Mouse (Mus musculus): ENCODE measurements around the gene Slc6a16.
"Not testable (repeated sequence)": the region's sequence is repeated elsewhere in the genome, so short reads cannot be mapped to it uniquely, and the experiment has no call there.

Gene Slc6a16

GRCm38 (mm10) chr7:45255822-45256221, 14.9 kb downstream of the Slc6a16 start:
- DNase-seq = not testable (repeated sequence)

DNA sequence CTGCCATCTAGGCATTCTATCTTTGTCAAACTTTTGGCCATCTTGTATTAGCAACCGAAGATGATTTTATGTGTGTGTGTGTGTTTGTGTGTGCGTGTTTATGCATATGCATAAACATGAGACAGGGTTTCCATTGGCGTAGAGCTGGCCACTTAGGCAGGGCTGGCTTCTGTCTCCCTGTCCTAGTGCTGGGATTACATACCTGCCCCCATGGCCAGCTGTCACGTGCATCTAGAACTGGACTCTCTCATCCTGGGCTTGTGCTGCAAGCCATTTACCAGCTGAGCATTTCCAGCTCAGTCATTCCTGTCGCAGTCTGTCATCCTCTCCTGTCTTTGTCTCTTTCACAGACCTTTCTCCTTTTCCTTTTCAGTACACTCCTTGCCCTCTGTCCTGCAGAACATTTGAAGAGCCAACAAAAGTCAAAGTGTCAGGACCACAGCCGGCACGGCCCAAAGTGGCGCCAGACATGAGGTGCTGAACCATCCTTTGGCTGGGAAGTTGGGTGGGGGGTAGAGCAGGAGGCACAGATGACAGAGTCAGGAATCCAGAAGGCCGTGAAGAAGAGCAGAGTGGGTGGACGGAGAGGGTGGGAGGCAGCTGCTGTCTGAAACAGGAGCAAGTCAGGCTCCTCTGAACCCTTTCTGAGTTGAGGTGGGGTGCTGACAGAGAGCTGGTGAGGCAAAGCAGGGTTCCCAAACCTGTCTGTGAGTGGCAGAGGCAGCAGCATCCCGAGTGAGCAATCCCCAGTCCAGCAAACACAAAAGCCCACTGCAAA, 16.4 kb downstream of the Slc6a16 start:
- no peak for DNase-seq

GRCm38 (mm10) chr7:45259281-45259680, 18.4 kb downstream of the Slc6a16 start:
- no peak for DNase-seq

- DNase-seq = no peak
These were observed 21.4 kb downstream of the Slc6a16 start for GRCm38 (mm10) chr7:45262266-45262665.

DNA sequence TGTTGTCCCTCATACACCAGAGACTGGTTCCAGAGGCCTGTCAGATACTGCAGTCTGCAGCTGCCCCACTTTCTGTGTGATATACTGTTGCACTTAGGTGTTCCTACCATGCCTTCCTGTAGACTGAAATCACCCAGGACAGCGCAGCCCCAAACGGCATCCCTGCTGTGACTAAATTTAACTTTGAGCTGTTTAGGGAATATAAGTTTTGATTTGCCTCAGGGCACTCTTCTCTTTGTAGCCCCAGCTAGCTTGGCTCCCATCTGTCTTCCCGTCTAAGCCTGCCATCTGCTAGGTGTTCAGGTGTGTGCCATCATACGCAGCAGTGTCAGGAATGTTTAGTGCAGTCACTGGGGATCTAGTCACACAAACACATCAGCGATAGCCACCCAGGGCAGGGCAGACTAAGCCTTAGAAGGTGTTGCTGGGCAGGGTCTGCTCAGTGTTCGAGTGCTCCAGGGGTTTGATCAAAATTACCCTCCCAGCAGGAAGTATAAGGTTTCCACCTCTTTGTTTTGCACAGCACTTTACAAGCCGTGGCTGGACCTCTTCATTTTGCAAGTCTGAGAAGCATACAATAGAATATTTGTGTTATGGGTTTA, 22.2 kb downstream of the Slc6a16 start:
- DNase-seq = no peak

- DNase-seq = no peak
These were observed 23.5 kb downstream of the Slc6a16 start for GRCm38 (mm10) chr7:45264348-45264747.

DNA sequence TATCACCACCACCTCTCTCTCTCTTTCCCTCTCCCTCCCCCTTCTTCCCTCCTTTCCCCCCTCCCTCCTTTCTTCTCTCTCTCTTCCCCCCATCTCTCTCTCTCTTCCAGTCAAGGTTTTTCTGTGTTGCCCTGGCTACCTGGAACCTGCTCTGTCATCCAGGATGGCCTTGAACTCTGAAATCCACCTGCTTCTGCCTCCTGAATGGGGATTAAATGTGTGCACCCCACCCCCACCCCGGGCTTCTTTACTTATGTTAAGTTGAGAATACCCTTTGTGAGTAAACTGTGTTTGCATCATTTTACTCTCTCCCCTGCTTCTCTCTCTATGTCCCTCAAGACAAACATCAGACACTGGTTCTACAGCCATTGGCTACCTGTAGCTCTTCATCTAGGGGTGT, 24.6 kb downstream of the Slc6a16 start:
- DNase-seq = no peak

DNA sequence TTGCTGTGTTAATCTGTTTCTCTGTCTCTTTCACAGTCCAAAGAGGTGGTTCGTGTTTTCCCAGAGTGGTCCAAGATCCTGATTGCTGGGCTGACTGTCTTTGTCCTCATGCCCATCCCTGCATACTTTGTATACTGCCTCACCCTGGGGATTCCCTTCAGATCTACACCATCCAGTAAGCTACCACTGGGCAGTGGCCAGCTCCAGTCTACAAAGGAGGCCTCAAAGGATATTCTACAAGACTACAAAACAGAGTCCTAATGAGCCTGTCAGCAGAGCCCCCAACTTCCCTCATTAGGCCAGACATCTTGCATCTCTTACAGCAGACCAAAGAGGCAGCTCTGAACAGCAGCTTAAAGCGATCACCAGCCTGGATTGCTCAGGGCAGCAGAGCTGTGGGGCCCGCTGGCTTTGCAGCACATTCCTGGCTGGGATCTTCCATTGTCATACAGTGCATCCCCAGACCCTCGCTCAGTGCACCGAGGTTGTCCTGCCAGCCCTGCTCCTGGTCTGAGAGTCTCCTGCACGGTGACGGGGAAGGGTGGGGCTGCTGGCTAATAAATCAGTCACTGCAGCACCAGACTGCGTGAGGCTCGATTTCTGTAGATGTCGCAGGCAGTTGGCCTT, 32.0 kb downstream of the Slc6a16 start:
- no peak for DNase-seq

- DNase-seq = no peak
These were observed 32.8 kb downstream of the Slc6a16 start for GRCm38 (mm10) chr7:45273672-45274071.

DNA sequence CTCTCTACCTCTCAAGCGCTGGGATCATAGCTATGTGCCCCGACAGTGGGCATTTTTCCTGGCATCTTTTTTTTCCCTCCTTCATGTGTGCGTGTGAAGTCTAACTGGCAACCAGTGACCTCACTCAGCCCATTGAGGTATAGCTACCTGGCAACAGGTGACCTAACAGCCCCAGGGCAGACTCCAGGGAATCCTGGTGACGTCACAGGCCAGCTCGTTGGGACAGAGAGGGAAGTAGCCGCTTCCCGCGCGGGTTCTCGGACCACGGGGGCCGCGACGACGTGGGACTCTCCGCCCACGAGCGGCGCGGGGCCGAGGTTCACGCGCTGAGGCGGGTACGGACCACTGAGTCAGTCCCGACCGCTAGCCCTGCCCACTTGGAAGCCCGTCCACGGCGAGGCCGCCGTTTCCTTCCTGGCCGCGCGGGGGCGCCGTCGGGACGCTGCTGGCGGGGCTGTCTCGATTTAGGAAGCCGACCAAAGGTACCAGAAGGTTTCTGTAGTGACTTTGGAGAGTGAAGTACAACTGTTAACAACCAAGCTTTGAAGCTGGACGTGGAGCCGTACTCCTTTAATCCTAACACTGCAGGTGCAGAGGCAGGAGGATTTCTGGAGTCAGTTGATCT, 36.4 kb downstream of the Slc6a16 start, which contains the start of gene Slc6a21:
Slc6a21 (plus strand) TSS at position 378 of the 625 bp plus-strand sequence.
- DNase-seq = peak; percentile 72

GRCm38 (mm10) chr7:45286486-45286885, 45.6 kb downstream of the Slc6a16 start:
- no peak for DNase-seq

DNA sequence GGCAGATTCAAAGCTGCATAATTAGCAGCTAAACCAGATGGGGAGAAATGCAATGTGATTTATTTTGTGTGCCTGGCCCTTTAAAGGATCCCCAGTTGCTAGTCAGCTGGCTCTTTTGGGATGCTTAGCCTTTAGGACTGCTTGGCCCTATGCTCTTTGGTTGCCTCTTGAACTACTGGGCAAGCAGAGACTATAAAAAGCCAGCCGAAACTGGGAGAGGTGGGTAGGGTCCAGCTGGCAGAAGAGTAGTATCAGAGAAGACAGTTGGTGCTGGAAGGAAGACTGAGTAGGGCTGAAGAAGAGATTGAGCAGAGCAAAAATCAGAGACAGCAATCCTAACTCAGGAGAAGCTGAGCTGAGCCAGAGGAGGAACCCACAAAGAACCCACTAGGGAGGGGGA, 55.7 kb downstream of the Slc6a16 start:
- no peak for DNase-seq

DNA sequence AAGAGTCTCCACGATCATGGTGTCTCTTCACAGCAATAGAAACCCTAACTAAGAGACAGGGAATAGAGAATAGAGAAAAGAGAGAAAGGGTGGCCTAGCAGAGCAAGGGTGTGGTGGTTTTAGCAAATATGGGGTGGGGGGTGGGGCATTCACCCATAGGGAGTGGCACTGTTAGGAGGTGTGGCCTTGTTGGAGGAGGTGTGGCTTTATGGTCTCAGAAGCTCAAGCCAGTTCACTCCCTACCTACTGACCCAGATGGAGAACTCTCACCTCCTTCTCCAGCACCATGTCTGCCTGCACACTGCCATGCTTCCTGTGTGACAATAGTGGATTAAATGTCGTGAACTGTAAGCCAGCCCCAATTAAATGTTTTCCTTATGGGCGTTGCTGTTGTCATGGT, 56.7 kb downstream of the Slc6a16 start:
- DNase-seq = no peak

DNA sequence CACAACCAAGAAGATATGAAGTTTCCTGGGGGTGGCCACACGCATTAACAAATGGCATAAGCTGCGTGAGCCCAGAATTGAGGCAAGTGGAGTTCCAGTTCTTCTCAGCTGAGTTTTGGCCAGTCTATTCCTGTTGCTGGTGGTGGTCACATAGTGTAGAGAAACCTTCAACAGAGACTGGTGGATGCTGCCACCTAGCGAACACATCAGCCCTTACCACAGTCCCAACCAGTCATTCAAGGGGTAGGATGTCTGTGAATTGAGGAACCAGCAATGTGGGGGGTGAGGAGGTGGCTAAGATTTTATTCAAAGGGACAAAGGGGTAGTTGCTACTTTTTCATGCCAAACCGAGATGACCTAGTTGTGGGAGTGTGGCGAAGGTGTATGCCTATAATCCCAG, 58.9 kb downstream of the Slc6a16 start:
- peak; percentile 58 for DNase-seq

DNA sequence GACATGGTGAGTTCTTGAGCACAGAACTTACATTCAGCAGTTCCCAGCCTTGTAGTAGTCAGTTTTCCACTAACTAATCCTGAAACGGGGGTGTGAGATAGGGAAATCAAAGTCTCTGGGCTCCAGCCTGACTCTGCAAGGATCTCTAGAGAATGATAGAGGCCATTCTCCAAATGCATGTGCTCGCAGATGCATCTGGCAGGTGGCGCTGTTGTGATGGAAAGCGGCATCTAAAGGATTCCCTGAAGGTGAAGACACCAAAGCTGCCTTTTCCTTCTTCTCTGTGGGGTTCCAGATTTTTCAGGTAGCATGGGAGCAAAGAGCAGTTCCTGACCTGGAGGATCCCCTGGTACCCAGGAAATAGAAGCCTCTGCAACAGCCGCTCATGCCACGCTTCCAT, 59.4 kb downstream of the Slc6a16 start:
- DNase-seq = peak; percentile 61

GRCm38 (mm10) chr7:45302626-45303025, 61.7 kb downstream of the Slc6a16 start:
- no peak for DNase-seq

DNA sequence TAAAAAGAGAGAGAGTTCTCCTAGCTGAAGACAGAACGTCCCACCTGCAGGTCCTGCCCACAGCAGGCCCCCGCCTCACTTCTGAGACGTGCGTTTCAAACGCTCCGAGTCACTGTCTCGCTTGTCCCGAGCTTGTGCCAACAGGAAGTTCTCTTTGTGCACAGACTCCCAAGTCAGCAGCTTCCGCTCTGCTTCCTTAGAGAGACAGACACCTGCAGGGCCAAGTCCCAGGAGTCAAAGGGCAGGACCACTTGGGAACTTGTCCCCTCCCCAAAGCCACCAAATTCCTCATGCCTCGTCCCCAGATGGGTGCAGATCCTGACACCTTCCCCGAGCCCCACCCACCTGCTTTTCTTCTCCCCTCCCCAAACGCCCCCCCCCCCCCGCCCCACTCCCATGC, 64.0 kb downstream of the Slc6a16 start:
- no peak for DNase-seq

GRCm38 (mm10) chr7:45305275-45305674, 64.4 kb downstream of the Slc6a16 start:
- DNase-seq = peak; percentile 72

- DNase-seq = peak; percentile 16
These were observed 67.8 kb downstream of the Slc6a16 start for GRCm38 (mm10) chr7:45308551-45309240.

DNA sequence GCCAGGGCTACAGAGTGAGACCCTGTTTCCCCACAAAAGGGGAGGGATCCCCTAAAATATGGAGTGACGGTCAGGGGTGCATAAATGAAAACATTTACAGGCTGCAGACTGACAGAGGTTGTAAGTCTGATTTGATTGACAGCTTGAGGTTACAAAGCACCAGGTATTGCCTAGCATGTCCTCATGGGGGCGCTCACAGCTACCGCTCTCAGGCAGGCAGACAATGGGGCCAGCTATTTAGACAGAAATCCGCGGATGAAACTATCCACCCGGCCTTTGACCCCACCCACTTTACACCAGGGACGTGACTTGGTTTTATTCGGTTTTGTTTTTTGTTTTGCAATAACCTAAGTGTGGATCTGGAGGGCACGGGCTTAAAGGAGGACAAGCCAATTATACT, 68.6 kb downstream of the Slc6a16 start:
- DNase-seq = peak; percentile 56

DNA sequence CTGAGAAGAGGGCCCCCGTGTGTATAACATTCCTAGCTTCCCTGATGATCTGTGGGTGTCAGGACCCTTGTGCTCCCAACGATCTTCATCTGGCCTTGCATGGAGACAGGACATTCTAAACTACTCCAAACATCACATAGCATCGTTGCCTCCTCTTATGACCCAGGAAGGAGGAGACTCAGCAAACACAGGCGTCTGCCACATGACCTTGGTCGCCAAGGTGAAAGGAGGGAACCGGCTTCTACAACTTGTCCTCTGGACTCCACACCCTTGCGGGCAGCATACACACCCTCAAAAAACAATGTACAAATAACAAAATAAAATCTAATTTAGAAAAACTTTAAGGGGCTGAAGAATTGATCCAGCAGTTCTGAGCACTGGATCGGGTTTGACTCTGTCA, 71.1 kb downstream of the Slc6a16 start:
- DNase-seq = no peak

- DNase-seq = no peak
These were observed 72.0 kb downstream of the Slc6a16 start for GRCm38 (mm10) chr7:45312686-45313453.
